Mouse (Mus musculus): ENCODE data around the gene Faap100.

The Faap100 gene

DNA sequence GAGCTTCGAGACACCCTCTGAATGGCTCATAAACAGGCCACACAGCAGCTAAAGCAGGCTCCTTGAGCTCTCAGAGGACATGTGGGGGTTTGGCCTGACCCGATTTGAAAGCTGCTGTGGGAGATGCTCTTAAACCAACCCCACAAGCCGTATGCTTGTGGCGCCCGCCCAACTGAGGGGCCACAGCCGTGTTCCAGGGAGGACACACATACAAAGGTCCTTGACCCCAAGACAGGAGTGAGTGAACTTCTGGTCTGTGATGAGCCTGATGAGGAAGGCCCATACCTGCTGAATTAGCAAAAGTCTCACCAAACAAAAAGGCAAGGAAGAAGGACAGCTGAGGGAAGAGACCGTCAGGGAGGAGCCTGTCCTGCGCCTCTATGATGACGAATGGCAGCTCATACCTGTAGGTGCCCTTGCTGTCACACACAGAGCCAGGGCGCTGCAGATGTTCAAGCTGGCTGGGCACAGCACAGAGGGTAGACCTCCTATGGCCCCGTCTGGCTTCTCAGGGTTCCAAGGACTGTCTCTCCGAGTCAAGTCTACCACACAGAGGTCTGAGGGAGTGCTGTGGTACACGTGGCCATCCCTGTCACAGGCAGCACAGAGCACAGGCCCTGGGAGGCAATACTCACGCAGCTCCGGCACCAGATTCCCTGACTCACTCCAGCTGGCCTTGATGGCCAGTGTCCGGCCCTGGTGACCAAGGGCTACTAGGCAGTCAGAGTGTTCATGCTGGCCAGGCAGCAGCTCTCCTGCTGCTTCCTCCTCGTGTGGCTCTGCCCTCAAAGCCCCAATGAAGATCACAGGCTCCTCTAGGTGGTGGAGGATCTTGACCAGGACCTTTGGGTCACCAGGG is 2.0 kb downstream of the Faap100 start:
- in situ Hi-C loops (cut with MboI, MseI), result no loop called here

DNA sequence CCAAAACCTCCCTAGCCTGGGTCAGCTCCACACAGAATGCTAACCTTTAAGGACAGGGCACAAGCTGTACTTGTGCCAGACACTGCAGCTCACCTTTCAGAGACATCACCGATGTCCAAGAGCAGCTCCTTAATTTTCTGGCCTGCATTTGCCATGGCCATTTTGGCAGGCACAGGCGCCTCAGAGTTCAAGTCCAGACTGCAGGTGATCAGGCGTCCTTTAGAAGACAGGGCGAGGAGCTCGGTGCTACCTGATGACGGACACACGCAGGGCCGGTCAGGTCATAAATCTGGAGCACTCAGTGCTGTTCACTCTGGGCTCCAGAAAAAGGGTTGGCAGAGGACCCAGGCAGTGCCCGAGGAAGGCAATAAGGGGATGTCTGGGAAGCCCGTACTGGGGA is 3.2 kb downstream of the Faap100 start:
- in situ Hi-C loops (cut with MboI, MseI), result no loop called here

- in situ Hi-C loops (cut with MboI, MseI), result no loop called here
Measured at GRCm38 (mm10) chr11:120373820-120374586, 4.6 kb downstream of the Faap100 start.

- in situ Hi-C loops (cut with MboI, MseI), result no loop called here
Measured at GRCm38 (mm10) chr11:120373025-120373424, 5.5 kb downstream of the Faap100 start.

DNA sequence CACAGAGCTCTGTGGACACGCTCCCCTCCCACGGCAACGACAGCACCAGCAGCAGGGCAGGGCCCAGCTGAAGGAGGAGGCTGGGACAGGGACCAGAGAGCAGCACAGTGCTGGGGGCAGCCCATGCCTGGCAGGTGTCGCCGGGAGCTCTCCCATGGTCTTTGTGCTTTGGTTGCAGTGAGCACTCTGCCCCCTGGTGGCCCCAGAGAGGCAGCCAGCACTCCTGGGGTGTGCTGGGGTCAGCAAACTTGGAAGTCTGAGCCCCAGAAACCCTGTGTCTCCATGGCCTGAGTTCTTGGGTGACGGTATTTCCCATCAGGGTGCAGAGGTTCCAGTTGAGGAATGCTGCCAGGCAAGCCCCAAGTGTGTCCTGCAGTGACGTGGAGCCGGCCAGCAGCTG is 8.9 kb downstream of the Faap100 start:
- in situ Hi-C loops (cut with MboI, MseI), result no loop called here

GRCm38 (mm10) chr11:120366443-120367027 is 12.0 kb downstream of the Faap100 start:
- in situ Hi-C loops (cut with MboI, MseI), result no loop called here

DNA sequence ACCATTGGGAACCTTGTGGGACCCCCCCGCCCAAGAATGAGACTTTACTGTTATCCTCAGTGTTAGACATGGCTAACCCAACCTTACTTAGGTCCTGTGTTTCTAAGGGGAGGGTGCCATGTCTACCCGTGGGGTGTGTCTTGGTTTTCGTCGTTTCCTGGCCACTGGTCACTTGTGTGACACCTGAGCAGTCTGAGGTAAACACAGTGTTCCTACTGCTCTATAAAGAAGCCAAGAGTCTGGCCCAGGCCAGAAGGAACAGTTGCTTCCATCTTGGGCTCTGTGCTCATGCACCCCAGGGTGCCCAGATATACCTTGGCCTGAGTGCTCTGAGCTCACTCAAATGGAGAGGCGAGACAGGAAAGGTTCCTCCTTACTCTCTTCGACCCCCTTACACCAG is 15.7 kb downstream of the Faap100 start:
- in situ Hi-C loops (cut with MboI, MseI), result no loop called here

DNA sequence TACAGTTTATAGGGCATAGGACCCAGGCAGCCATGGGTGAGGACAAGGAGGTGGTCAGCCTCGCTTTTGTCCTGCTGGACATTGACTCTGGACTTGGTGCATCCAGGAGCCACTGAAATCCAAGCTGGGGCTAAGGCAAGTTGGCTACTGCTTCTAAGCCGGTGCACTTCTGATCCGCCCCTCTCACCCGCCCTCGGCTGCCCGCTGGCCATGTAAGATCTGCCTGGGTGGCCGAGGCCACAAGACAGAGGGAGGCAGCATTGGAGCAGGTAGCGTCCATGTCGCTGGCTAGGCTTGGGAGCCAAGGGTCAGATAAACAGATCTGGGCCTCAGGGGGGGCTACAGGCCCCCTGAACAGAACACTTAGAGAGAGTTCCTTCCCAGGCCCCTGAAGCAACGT is 17.3 kb downstream of the Faap100 start, which contains the start of gene Fscn2:
TSS of gene Fscn2 (plus strand) at position 240 of the 400 bp plus-strand sequence.
- in situ Hi-C loops (cut with MboI, MseI), result no loop called here

- in situ Hi-C loops (cut with MboI, MseI), result no loop called here
Measured at GRCm38 (mm10) chr11:120360755-120361154, 17.8 kb downstream of the Faap100 start.

GRCm38 (mm10) chr11:120360062-120360461 is 18.5 kb downstream of the Faap100 start:
- in situ Hi-C loops (cut with MboI, MseI), result no loop called here

DNA sequence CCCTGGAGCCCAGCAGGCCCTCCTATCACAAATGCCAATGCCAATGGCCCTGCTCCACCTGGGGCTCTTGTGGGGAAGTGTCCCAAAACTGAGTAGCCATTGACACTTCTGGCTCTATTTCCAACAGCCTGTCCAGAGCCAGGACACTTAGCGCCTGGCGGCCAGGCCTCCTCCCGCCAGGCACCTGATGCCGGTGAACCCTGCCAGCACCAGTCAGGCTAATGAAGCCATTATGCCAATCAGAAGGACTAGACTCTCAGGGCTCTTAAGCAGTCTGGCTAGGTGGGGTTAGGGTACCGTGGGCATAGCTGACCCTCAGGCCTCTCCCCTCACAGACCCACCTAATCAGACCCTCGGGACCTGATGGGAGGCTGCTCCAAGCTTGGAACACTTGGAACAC is 19.2 kb downstream of the Faap100 start:
- in situ Hi-C loops (cut with MboI, MseI), result no loop called here

GRCm38 (mm10) chr11:120357791-120358401 is 20.7 kb downstream of the Faap100 start:
- in situ Hi-C loops (cut with MboI, MseI), result no loop called here

GRCm38 (mm10) chr11:120356900-120357299 is 21.7 kb downstream of the Faap100 start:
- in situ Hi-C loops (cut with MboI, MseI), result no loop called here

DNA sequence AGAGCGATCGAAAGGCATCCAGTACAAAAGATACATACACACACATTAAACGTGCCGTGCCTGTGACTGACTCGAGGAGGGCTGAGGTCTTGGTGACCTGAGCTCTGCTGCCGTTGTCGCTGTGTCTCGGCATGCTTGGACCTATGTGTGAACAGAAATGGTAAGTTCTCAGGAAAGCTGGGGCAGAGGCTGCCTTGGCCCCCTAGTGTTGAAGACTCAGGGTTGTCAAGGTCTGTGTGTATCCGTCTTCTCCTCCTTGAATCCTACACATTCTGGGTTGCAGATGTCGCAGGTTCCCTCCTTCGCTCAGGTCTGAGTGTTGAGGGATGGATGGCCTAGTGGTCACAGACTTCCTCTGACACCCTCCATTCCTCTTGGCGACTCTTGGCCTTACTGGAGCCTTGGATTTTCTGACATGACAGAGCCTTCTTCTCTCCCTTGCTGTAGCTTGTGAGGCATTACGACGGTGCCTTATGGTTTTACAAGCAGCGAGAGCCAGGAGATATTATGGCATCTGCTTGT is 22.2 kb downstream of the Faap100 start:
- in situ Hi-C loops (cut with MboI, MseI), result no loop called here

- in situ Hi-C loops (cut with MboI, MseI), result no loop called here
Measured at GRCm38 (mm10) chr11:120355277-120356039, 23.1 kb downstream of the Faap100 start.

DNA sequence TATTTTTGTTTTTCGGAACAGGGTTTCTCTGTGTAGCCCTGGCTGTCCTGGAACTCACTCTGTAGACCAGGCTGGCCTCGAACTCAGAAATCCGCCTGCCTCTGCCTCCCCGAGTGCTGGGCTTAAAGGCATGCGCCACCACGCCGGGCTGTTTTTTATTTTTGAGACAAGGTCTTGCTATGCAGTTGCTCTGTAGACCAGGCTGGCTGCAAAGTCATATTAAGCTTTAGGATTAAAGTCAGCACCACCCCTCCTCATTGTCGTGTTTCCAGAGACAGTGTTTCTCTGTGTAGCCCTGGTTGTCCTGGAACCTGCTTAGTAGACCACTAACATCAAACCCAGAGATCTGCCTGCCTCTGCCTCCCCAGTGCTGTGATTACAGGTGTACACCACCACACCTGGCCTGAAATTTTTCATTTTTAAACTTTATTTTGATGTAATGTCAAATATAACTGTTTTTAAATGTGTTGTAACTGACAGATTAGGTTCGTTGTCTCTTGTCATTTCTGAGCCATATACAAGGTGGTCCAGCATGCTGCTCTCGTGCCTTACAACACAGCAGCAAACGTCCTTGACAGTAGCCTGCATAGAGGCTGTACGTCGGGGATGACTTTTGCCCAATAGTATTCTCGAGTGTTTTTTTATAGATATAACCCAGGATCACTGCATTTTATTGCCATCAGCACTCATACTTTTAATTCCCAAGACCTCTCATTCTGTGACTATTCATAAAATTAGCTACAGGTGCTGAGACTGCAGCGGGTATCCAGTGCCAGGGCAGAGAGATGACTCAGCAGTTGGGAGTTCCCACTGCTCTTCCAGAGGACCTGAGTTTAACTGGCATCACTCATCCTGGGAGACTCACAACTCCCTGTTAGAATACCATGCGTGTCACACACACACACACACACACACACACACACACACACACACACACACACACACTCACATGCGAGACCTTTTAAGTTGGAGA is 24.0 kb downstream of the Faap100 start:
- in situ Hi-C loops (cut with MboI, MseI), result loop anchor here (5.0 kb wide), 1 partner anchor 47 kb away; no protein-coding TSS in a partner anchor

DNA sequence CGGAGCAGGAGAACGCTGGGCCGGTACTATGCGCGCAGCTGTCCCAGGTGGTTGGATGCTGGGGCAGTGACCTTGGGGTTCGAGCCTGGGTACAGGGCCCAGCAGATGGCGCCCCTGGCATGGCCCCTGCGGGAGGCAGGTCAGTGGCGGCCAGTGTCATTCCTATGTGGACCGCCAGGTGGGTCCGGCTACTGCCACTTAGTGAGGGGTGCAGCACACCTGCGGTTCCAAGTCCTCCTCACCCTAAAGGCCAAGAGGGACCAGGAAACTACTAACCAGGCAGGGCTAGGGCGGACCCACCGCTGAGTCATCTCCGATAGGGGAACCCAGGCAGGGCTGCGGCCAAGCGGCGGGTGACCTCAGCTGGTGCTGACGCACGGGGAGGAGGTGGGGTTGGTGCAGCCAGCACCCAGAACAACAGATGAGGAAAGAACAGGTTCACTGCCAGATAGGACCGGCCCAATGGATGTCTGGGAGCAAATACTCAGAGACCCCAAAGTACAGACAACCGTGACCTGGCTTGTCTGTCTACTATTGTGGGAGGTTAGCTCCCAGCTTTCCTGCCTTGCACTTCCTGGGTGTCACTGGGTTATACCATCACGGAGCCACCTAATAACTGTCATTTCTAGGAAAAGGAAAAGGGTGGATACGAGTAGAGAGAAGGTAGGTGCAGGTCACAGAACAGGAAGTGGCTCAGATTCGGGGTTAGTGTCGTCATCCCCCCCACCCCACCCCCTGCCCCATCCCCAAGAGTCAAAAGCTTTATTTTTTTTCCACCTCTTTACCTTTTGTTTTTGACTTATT is 24.9 kb downstream of the Faap100 start:
- in situ Hi-C loops (cut with MboI, MseI), result loop anchor here (5.0 kb wide), 1 partner anchor 46 kb away; no protein-coding TSS in a partner anchor

GRCm38 (mm10) chr11:120352571-120353290 is 25.8 kb downstream of the Faap100 start:
- in situ Hi-C loops (cut with MboI, MseI), result loop anchor here (5.0 kb wide), 1 partner anchor 45 kb away; no protein-coding TSS in a partner anchor
